Mouse (Mus musculus) midbrain, embryonic 10.5 days (tissue): ENCODE measurements around the gene Cygb. TPM values are rescaled to one million over a fixed set of nuclear protein-coding genes. Genes with fewer than 3 reads are reported as not detected.

ENCODE experiments used
- DNase-seq: peaks from one replicate; pipeline ENCODE4 v3.0.0-alpha.2; 2017; ENCODE audit warnings: low spot score
- H3K27ac ChIP-seq: fragments of 300-500 bp; sonication (generic); replicated peaks from 2 replicates; pipeline ENCODE4 v1.5.1; 2016; ENCODE audit warnings: mild to moderate bottlenecking
- H3K27me3 ChIP-seq: fragments of 300-500 bp; sonication (generic); 2 replicates; pipeline ENCODE4 v1.6.1; 2016; ENCODE audit warnings: low read depth, mild to moderate bottlenecking; ENCODE audit not compliant: poor library complexity, severe bottlenecking
- H3K36me3 ChIP-seq: fragments of 300-500 bp; sonication (generic); 2 replicates; pipeline ENCODE4 v1.6.1; 2016; ENCODE audit warnings: mild to moderate bottlenecking, moderate library complexity
- H3K4me1 ChIP-seq: fragments of 300-500 bp; sonication (generic); 2 replicates; pipeline ENCODE4 v1.6.1; 2016
- H3K4me3 ChIP-seq: fragments of 300-500 bp; sonication (generic); 2 replicates; pipeline ENCODE4 v1.5.1; 2016; ENCODE audit warnings: mild to moderate bottlenecking, moderate library complexity
- H3K9me3 ChIP-seq: fragments of 300-500 bp; sonication (generic); replicated peaks from 2 replicates; pipeline ENCODE4 v1.6.1; 2016; ENCODE audit warnings: mild to moderate bottlenecking
- WGBS: fragments of 180-500 bp; shearing (Covaris S2); methylation state at CpG from one replicate; pipeline ENCODE4 v1.1.7; 2016; 5-methylcytosine and 5-hydroxymethylcytosine counted together
- polyA plus RNA-seq: library from polyadenylated mRNA; unstranded; fragments of >200 nt; fragmentation: Nextera tagmentation; extraction: Ambion mirVana; gene quantifications from 2 replicates; pipeline ENCODE4 v1.2.1, GENCODE M21; 2016

The Cygb gene
- polyA plus RNA-seq, 1 experiment from 2014 or later, result 2.8 TPM

GRCm38 (mm10) chr11:116648976-116649375, 5.1 kb downstream of the Cygb start:
- Histone ChIP-seq H3K4me1 (peaks cover 72% of the 10 kb centered on the region), H3K27ac (peak overlapping the region; percentile 35; the same call in 1 of the 2 replicates), H3K36me3 (no peaks in the 10 kb centered on the region), H3K9me3 (no peaks in the 10 kb centered on the region), H3K27me3 (peaks cover 93% of the 10 kb centered on the region), H3K4me3 (no peak overlapping the region)
- no peak for DNase-seq
- 73% methylated on average over 10 of the region's 10 CpGs for WGBS

DNA sequence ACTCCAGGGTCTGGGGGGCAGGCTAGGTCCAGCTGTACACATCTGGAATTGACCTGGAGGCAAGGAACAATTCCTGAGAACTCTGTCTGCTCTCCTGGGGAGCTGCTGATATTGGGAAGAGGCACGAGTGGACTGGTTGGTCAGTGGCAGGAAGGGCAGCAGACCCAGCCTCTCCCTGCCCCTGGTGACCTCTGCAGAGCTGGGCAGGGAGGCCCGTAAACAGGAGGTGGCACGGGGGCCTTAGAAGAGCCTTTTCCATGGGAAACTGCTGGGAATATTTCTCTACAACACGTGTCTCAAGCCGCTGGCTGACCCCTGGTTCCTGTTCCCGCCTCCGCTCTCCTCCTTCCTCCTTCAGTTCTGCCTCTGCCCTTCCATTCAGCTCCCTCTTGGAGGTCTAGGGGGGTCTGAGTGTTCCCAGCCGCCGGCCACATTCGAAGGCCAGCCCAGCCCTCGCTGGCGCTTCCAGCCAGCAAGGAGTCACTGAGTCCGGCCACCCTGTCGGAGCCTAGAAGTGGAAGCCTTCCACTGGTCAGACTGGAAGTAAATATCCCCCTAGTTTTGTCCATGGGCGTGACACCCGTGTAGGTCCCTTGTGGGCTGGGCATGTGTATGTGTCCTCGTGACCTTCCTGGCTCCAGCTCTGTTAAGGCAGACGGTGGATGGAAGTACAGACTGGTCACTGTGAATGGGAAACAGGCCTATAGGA, 5.7 kb downstream of the Cygb start:
- DNase-seq, result no peak
- H3K4me1 ChIP-seq, result peaks cover 72% of the 10 kb centered on the region
- no peaks in the 10 kb centered on the region for H3K36me3 ChIP-seq
- 58% methylated on average over 18 of the region's 18 CpGs for WGBS
- no peak overlapping the region for H3K4me3 ChIP-seq
- peaks cover 90% of the 10 kb centered on the region for H3K27me3 ChIP-seq
- no peaks in the 10 kb centered on the region for H3K9me3 ChIP-seq
- H3K27ac ChIP-seq, result peak overlapping the region; percentile 50; the same call in 1 of the 2 replicates

GRCm38 (mm10) chr11:116647340-116647991, 6.6 kb downstream of the Cygb start:
- no peak for DNase-seq
- Histone ChIP-seq H3K36me3 (no peaks in the 10 kb centered on the region), H3K9me3 (no peaks in the 10 kb centered on the region), H3K4me3 (no peak overlapping the region), H3K4me1 (peaks cover 69% of the 10 kb centered on the region), H3K27me3 (peaks cover 81% of the 10 kb centered on the region), H3K27ac (peak overlapping the region; percentile 50)
- WGBS, result 57% methylated on average over 11 of the region's 11 CpGs

GRCm38 (mm10) chr11:116646771-116647170, 7.3 kb downstream of the Cygb start:
- WGBS, result 80% methylated on average over 7 of the region's 7 CpGs
- Histone ChIP-seq H3K4me1 (peaks cover 66% of the 10 kb centered on the region), H3K9me3 (no peaks in the 10 kb centered on the region), H3K27ac (peak overlapping the region; percentile 50; the same call in 1 of the 2 replicates), H3K4me3 (no peak overlapping the region), H3K36me3 (no peaks in the 10 kb centered on the region), H3K27me3 (peaks cover 78% of the 10 kb centered on the region)
- no peak for DNase-seq

DNA sequence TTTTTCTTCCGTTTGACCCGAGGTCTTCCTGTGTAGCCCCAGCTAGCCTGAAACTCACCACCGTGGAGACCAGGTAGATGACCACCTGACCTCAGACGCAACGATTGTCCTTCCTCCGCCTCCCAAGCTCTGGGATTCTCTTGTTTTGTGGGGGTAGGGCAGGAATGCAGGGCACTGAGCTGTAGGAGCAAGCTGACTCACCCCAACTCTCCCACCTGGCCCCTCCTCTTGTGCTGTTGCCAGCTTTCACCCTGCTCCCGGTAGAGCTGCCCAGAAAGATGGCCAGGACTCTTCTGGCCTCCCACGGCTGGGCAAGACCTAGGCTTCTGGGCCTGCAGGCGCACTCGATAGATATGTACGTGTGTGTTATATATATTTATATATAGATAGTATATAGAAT, 8.0 kb downstream of the Cygb start:
- WGBS, result 69% methylated on average over 11 of the region's 11 CpGs
- Histone ChIP-seq H3K4me3 (no peak overlapping the region), H3K27me3 (peaks cover 75% of the 10 kb centered on the region), H3K4me1 (peaks cover 66% of the 10 kb centered on the region), H3K9me3 (no peaks in the 10 kb centered on the region), H3K27ac (peak overlapping the region; percentile 15; the same call in 1 of the 2 replicates), H3K36me3 (no peaks in the 10 kb centered on the region)
- no peak for DNase-seq

DNA sequence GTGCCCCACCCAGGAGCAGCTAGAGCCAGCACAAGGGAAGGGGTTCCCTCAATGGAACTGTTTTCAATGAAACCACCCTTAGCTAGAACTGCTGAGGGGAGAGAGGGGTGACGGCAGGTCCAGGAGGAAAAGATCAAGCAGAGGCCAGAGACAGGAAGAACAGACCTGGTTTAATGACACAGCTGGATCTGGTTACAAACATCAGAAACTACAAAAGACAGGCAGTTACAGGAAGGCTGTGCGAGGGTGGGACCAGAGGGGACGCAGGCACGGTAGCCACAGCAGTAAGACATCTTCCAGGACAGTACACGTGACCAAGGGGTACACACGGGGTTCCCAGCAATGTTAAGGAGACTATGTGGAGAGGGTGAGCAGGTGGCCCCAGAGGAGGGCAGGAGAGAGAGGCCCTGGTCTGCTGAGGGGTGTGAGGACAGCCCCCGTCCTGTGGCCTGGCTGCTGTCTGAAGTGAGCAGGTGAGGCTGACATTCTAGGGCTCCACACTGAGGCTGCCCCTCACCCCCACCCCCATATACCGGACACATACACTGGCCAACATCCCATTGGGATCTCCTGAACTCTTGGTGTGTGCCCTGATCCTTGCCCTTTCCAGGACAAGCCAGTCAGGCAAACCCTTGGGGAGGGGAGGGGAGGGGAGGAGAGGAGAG, 8.5 kb downstream of the Cygb start:
- Histone ChIP-seq H3K4me3 (no peak overlapping the region), H3K9me3 (no peaks in the 10 kb centered on the region), H3K27ac (no peak overlapping the region), H3K36me3 (no peaks in the 10 kb centered on the region), H3K4me1 (peaks cover 66% of the 10 kb centered on the region), H3K27me3 (peaks cover 69% of the 10 kb centered on the region)
- 70% methylated on average over 8 of the region's 8 CpGs for WGBS
- no peak for DNase-seq

GRCm38 (mm10) chr11:116644225-116645112, 9.6 kb downstream of the Cygb start:
- DNase-seq, result no peak
- no peaks in the 10 kb centered on the region for H3K9me3 ChIP-seq
- WGBS, result 36% methylated on average over 21 of the region's 21 CpGs
- peak overlapping the region; percentile 85 for H3K27ac ChIP-seq
- H3K27me3 ChIP-seq, result peaks cover 58% of the 10 kb centered on the region
- H3K4me3 ChIP-seq, result peak overlapping the region; percentile 51
- no peaks in the 10 kb centered on the region for H3K36me3 ChIP-seq
- H3K4me1 ChIP-seq, result peaks cover 60% of the 10 kb centered on the region

GRCm38 (mm10) chr11:116643579-116644224, 10.4 kb downstream of the Cygb start:
- peak; percentile 65 for DNase-seq
- WGBS, result 4% methylated on average over 19 of the region's 19 CpGs

GRCm38 (mm10) chr11:116642681-116643578, 11.2 kb downstream of the Cygb start:
- 38% methylated on average over 14 of the region's 14 CpGs for WGBS
- H3K9me3 ChIP-seq, result no peaks in the 10 kb centered on the region
- peaks cover 48% of the 10 kb centered on the region for H3K27me3 ChIP-seq
- peak overlapping the region; percentile 85 for H3K27ac ChIP-seq
- H3K4me3 ChIP-seq, result peak overlapping the region; percentile 51
- DNase-seq, result peak; percentile 93
- no peaks in the 10 kb centered on the region for H3K36me3 ChIP-seq
- peaks cover 47% of the 10 kb centered on the region for H3K4me1 ChIP-seq

More at GRCm38 (mm10) chr11:116643579-116644224, 10.4 kb downstream of the Cygb start:
- H3K27ac ChIP-seq, result peak overlapping the region; percentile 85
- H3K4me1 ChIP-seq, result peaks cover 55% of the 10 kb centered on the region
- H3K36me3 ChIP-seq, result no peaks in the 10 kb centered on the region
- peaks cover 53% of the 10 kb centered on the region for H3K27me3 ChIP-seq
- no peaks in the 10 kb centered on the region for H3K9me3 ChIP-seq
- peak overlapping the region; percentile 51 for H3K4me3 ChIP-seq

DNA sequence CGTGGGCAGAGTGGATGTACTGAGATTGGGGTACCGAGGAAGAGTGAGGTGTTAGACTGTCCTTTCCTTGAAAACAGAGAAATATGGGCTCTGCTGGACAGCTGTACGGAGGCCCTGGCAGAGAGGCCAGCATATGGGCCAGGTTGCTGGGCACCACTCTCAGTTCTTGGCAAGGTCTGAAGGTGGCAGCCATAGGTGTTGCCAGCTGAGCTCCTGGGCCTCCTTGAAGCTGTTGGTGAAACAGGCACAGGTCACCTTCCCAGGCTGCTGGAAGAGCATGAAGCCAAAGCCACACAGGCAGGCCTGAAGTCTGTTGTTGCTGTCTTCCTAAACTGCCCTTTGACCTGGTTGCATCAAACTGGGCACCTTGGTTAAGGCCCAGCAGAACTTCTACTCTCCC, 12.4 kb downstream of the Cygb start:
- Histone ChIP-seq H3K27me3 (peaks cover 37% of the 10 kb centered on the region), H3K4me3 (no peak overlapping the region), H3K4me1 (peaks cover 35% of the 10 kb centered on the region), H3K36me3 (no peaks in the 10 kb centered on the region), H3K27ac (no peak overlapping the region), H3K9me3 (no peaks in the 10 kb centered on the region)
- 69% methylated on average over 3 of the region's 3 CpGs for WGBS
- DNase-seq, result no peak

GRCm38 (mm10) chr11:116641168-116641567, 12.9 kb downstream of the Cygb start:
- peak; percentile 38 for DNase-seq
- WGBS, result 51% methylated on average over 5 of the region's 5 CpGs

More at GRCm38 (mm10) chr11:116641168-116641567, 12.9 kb downstream of the Cygb start:
- Histone ChIP-seq H3K27ac (no peak overlapping the region), H3K9me3 (no peaks in the 10 kb centered on the region), H3K27me3 (peaks cover 32% of the 10 kb centered on the region), H3K4me3 (no peak overlapping the region), H3K4me1 (peaks cover 29% of the 10 kb centered on the region), H3K36me3 (no peaks in the 10 kb centered on the region)
